Mouse (Mus musculus) effector memory CD4-positive, alpha-beta T cell, adult 7 months (primary cell): ENCODE data around the gene Iqcj. TPM values are rescaled to one million over a fixed set of nuclear protein-coding genes. Genes with fewer than 3 reads are reported as not detected.

Experiments
- polyA plus RNA-seq: library from polyadenylated mRNA; unstranded; fragments of 100-300 nt; shearing (Covaris generic); gene quantifications from one replicate; pipeline ENCODE4 v1.2.1, GENCODE M21; 2017

The Iqcj gene
- polyA plus RNA-seq = not detected

DNA sequence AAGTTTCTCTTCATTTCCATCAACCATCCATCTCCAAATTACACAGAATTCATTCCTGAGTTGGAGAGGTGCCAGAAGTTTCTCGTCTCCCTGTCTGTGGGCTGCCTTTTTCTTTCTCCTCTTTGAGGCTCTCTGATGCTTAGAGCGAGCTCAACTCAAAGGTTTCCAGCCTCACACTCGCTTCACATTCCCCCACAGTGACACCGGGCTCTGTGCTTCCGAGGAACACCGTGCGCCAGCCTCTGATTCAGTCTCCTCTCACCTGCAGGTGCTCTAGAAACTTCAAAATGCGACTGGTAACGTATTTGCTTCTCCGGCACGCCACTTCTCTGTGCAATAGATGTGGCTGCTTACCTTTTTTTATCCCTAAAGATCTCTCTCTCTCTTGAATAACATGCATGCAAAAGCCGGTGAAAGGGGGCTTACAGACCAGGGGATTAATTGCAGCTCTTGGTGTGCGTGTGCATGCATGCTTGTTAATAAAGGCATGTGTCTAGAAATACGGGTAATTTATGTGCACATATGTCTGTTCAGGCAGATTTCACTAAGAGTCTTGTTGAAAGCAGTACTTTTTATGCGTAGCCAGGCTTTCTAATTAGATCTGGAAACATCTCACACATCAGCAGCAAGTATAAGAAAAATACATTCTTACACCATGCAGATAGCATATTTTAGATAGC is at the start of gene Iqcj, which contains the start of gene Iqschfp:
Gene Iqcj, plus strand, starts transcription at position 195 of the 680 bp plus-strand sequence.
Gene Iqschfp, plus strand, starts transcription at position 207 of the 680 bp plus-strand sequence.

DNA sequence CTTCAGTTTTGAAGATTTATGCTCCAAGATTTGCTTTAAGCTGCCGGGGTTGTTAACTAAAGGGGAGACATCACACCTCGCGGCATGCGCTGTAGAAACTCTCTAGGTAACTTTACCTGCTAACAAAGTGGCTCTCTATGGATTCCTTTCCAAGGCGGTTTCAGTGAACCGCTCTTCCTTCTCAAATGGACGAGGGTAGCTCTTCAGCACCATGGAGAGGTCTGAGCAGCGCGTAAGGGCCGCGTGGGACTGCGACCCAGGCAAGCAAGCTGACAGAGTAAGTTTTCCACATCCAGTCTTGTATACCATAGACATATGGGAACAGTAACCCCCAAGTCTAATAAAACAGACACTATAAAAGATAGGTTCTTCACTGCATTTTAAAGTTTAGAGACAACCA is 172.7 kb downstream of the Iqcj start, which contains the start of gene Schip1:
Gene Schip1, plus strand, starts transcription at position 72 of the 400 bp plus-strand sequence.

Other genes starting within 250 kb of the Iqcj start
- gene Iqschfp, start within 50 bp of the Iqcj start, polyA plus RNA-seq = not detected
- gene Schip1, start 172.6 kb downstream of the Iqcj start, polyA plus RNA-seq = 0.69 TPM